Mouse (Mus musculus) CD4-positive, CD25-positive, alpha-beta regulatory T cell, adult 4 months (primary cell): ENCODE data around the gene Lage3. TPM values are rescaled to one million over a fixed set of nuclear protein-coding genes. Genes with fewer than 3 reads are reported as not detected.
A peak's percentile ranks its signal among the peaks of the same experiment; 100 is the strongest.
"Not testable (repeated sequence)": the region's sequence is repeated elsewhere in the genome, so short reads cannot be mapped to it uniquely, and the experiment has no call there.

ENCODE experiments used
- ATAC-seq: one replicate; pipeline ENCODE4 v1.8.0; 2017
- polyA plus RNA-seq, 2 experiments: library from polyadenylated mRNA; unstranded; fragments of 100-300 nt; shearing (Covaris generic); gene quantifications; one replicate each; pipeline ENCODE4 v1.2.1; 2017

Lage3 gene
- polyA plus RNA-seq = 10 to 100 TPM; 60.3 to 62.7 TPM

- ATAC-seq = peak; percentile 92
Measured at GRCm38 (mm10) chrX:74353467-74353770, at the start of gene Lage3. Gene Lage3, minus strand, starts transcription at chrX:74353618.

DNA sequence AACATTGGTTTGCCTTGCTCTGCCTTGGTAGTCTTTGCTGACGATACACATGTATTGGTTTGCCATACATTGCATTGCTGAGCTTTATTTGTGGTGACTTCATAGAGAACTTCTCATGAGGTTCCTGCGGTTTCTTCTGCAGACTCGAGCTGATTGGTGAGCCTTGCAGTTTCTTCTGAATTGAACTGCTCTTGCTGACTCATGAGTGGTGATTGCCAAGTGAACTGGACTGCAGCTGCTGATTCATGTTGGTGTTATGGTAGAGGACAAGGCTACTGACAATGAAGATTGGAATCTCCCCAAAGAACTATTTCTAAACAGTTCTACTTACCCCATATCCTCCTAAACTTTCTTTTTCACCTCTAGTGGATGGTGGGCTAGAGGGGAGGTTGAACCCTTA lies 46.7 kb upstream of the Lage3 start:
- ATAC-seq = no peak

- peak; percentile 99 for ATAC-seq
Measured at GRCm38 (mm10) chrX:74392535-74393443, 39.4 kb upstream of the Lage3 start, which contains the start of the genes Fam3a and Ikbkg. Gene Fam3a, minus strand, starts transcription at chrX:74393272. Gene Ikbkg, plus strand, starts transcription at chrX:74393290.

- ATAC-seq = no peak
Measured at GRCm38 (mm10) chrX:74388153-74388552, 34.7 kb upstream of the Lage3 start.

DNA sequence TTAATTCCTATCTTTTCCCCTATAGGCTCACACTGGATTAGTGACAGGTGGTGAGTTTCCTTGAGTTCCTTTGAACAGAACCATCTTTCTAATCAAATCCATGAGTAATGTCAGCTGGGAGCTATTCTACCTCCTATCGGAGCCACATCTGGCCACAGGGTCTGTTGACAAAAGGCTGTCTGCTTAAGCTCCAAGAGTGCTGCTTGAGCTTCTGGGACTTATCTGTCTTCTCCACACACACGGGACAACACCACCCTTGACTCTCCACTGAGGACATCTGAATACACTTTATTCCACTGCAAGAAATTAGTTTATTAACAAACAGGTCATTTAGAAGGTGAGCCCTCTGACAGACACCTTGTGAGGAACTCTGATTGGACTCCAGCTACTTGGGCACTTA lies 31.0 kb upstream of the Lage3 start:
- ATAC-seq = no peak

DNA sequence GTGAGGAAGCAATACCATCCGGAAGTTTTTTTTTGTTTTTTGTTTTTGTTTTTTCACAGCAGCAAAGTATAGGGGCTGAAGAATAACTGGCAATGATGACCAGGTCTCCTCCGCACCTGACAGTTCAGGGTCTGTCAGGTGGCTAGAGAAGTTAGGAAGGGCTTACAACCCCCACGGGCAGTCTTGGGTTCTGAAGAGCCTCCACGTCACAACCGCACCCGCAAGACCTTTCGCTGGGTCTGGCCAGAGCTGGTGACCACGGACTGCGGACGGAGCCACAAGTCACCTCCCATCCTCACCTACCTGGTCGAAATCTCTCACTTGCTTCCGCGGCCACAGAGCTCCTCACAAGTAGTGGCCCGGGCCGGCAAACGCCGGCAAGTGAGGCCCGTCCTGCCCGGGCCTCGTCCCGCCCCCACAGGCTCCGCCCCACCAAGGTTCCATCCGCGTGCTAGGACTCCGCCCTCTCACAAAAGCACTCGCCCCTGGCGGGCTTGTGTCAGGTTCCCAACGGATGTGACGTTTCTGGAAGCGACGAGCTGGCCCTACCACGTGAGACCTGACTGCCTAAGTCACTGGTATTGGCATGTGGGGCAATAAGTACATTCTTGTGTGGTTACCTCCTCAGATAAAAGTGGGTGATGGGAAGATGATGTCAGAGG lies 19.6 kb upstream of the Lage3 start, which contains the start of the genes Ubl4a and Slc10a3:
Gene Ubl4a (minus strand): TSS at position 331 of the 662 bp plus-strand sequence.
Gene Slc10a3 (minus strand): TSS at position 462 of the 662 bp plus-strand sequence.
- ATAC-seq = peak; percentile 95

- peak; percentile 56 for ATAC-seq
Measured at GRCm38 (mm10) chrX:74368209-74368909, 14.9 kb upstream of the Lage3 start.

DNA sequence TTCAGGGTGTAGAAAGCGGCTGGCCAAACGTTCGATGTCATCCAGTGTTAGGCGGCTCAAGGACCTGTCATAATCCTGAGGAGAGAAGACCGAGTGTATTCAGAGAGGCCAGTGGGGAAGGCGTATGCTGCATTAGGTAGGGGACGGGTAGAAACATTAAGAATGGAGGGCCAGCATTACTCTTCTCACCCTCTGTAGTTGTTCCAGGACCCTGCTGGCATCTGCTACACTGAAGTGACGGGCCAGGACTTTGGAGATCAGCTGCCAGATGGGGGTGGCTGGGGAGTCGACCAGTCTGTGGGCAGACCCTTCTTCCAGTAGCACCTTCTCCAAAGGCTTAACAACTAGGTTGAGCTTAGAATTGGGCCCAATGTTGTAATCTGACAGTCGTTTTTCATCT lies 14.1 kb upstream of the Lage3 start:
- no peak for ATAC-seq

GRCm38 (mm10) chrX:74359171-74359570 lies 5.8 kb upstream of the Lage3 start:
- no peak for ATAC-seq

GRCm38 (mm10) chrX:74357069-74357468 lies 3.7 kb upstream of the Lage3 start:
- ATAC-seq = not testable (repeated sequence)

DNA sequence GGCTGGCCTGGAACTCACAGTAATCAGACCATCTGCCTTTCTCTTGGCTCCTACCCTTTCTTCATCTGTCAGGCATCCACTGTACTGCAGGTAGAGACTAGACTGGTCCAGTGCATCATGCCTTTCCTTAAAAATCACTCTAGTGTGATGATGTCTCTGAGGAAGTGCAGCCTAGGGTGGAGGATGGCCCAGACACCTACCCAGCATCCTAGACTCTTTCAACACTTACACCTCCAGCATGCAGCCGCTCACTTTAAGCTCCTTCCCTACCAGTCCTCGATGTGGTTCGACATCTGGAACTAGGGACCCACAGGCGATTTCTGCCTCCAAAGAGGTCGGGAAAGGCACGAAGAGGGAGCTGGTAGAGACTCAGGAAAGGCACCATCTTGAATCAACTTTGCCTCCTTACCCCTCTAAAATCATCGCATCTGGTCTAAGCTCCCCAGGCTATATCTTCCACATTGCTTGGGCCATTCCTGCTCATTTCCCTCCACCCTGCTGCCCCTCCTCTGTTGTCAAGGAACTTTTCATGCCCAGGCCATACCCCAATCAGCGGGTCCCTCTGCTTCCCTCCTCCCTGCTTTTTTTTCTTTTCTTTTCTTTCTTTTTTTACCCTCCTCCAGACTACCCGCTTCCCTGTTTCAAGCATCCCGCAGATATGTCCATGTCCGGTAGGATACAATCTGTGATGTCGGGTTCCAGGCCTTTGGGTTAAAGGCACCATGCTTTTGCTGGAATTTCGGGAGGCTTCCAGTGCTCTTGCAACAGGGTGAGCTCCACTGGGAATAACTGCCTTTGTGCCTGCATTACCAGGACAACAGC lies 562 bp downstream of the Lage3 start:
- peak; percentile 29 for ATAC-seq

DNA sequence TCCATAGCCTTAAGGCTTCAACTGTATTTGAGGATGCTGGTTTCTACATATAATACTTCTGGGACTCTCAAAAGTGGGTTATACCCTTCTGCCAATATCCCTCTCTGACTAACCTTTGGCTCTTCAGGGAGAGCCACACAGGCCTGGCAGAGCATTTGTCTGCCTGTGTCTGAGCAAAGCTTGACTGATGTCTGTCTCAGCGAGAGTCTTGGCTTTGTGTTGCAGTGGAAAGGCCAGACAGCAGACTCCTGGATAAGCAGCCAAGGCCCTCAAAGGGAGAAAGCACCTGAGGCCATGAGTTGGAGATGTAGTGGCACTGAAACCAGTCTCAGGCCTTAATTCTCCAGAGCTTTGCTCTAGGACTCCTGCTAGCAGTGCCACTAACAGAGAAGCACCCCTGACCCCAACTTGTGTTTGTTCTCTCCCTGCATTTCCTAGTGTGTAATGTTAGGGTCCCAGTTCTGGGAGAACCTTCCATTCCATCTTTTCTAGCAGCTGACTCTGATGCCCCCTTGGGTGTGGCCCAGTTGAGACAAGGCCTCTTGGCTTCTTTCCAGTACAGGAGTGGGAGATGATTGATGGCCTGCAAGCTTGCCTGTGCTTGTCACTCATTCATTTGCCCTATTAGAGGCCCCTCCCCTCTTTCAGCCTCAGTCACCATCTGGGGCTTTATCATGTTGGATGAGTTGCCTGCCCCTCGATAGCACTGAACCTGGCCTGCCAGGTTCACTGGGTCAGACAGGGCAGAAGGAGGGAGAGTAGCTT lies 23.1 kb downstream of the Lage3 start:
- no peak for ATAC-seq

GRCm38 (mm10) chrX:74329215-74329671 lies 24.2 kb downstream of the Lage3 start:
- ATAC-seq = no peak

DNA sequence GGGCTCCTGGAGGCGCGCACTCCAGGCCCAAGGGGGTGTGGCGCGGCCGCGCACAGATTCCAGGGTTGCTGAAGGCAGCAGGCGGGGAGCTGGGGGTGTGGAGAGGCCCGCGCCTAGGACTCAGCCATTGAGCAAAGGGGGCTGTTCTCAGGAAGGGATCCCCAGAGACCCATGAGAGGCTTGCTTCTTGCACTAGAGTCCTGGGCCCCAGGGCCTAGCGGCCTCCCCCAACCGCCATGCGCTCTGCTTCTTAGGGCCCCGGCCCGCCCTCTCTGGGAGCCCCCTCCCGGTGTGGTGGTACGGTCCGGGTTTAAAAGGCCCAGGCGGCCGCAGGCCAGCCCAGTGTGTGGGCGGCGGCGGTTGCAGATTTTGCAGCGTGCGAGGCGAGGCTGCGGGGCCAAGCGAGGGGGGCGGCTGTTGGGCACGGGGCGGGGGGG lies 24.7 kb downstream of the Lage3 start, which contains the start of gene Plxna3:
Gene Plxna3 (plus strand): TSS at position 342 of the 437 bp plus-strand sequence.
- ATAC-seq = peak; percentile 77

DNA sequence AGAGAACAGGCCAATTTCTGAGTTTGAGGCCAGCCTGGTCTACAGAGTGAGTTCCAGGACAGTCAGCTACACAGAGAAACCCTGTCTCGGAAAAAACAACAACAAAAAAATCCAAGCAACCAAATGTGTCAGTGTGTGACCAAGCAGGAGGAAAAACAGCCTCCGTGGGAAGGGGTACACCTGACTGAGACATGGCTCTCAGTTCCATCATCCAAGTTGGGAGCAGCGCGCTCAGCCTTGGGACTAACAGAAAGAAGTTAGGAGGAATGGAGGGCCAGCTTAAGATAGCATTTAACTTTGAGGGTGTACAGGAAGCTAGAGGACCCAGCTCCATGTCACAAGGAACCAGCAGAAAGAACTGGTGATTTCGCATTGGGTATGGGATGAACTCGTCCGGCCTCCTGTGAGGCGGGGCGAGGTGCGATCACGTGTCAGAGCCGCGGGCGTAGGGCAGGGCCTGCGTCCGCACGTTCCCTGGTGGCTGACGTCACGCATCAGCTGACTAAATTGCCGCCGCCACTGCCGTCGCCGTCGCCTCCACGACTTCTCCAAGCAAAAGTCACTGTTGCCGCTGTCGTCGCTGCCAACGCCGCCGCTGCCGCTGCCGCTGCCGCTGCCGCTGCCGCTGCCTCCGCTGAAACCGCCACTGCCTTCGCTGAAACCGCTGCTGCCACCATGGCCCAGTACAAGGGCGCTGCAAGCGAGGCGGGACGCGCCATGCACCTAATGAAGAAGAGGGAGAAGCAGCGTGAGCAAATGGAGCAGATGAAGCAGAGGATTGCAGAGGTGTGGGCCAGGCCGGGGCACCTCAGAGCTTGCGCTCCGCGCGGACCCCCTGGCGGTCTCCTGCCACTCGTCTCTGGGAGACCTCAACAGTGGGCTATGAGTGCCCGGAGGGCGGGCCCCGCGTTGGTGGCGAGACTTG lies 40.6 kb downstream of the Lage3 start, which contains the start of gene Fam50a:
Gene Fam50a (plus strand): TSS at position 494 of the 925 bp plus-strand sequence.
- peak; percentile 98 for ATAC-seq

- peak; percentile 91 for ATAC-seq
Measured at GRCm38 (mm10) chrX:74304867-74305700, 48.3 kb downstream of the Lage3 start, which contains the start of gene Gdi1. Gene Gdi1, plus strand, starts transcription at chrX:74304998.
